Mouse (Mus musculus) liver, embryonic 13.5 days (tissue): ENCODE measurements around the gene Pttg1. TPM values are rescaled to one million over a fixed set of nuclear protein-coding genes. Genes with fewer than 3 reads are reported as not detected.

ENCODE experiments used
- ATAC-seq: fragments of 200-750 bp; cut with Nextera tagmentation; 2 replicates; pipeline ENCODE4 v1.8.0; 2017; ENCODE audit warnings: low read depth, mild to moderate bottlenecking, moderate number of reproducible peaks, moderate library complexity
- DNase-seq: peaks from one replicate; pipeline ENCODE4 v3.0.0; 2022
- H3K27ac ChIP-seq: fragments of 300-500 bp; sonication (generic); 2 replicates; pipeline ENCODE4 v1.5.1; 2015; ENCODE audit warnings: moderate library complexity, mild to moderate bottlenecking, inconsistent platforms
- H3K27me3 ChIP-seq: fragments of 300-500 bp; sonication (generic); 2 replicates; pipeline ENCODE4 v1.6.1; 2015; ENCODE audit warnings: mild to moderate bottlenecking, inconsistent platforms
- H3K36me3 ChIP-seq: fragments of 300-500 bp; sonication (generic); 2 replicates; pipeline ENCODE4 v1.6.1; 2015; ENCODE audit warnings: mild to moderate bottlenecking, inconsistent platforms
- H3K4me1 ChIP-seq: fragments of 300-500 bp; sonication (generic); replicated peaks from 2 replicates; pipeline ENCODE4 v1.6.1; 2015; ENCODE audit warnings: inconsistent platforms
- H3K4me2 ChIP-seq: fragments of 300-500 bp; sonication (generic); 2 replicates; pipeline ENCODE4 v1.6.1; 2015; ENCODE audit warnings: inconsistent platforms, mild to moderate bottlenecking, moderate library complexity
- H3K4me3 ChIP-seq: fragments of 300-500 bp; sonication (generic); replicated peaks from 2 replicates; pipeline ENCODE4 v1.5.1; 2015; ENCODE audit warnings: mild to moderate bottlenecking, inconsistent platforms
- H3K9ac ChIP-seq: fragments of 300-500 bp; sonication (generic); 2 replicates; pipeline ENCODE4 v1.6.1; 2015; ENCODE audit warnings: mild to moderate bottlenecking, inconsistent platforms
- H3K9me3 ChIP-seq: fragments of 300-500 bp; sonication (generic); replicated peaks from 2 replicates; pipeline ENCODE4 v1.6.1; 2016; ENCODE audit warnings: inconsistent platforms
- WGBS: fragments of 180-500 bp; shearing (Covaris S2); methylation state at CpG from one replicate; pipeline ENCODE4 v1.1.7; 2015; ENCODE audit not compliant: insufficient replicate concordance; 5-methylcytosine and 5-hydroxymethylcytosine counted together
- microRNA counts: library from miRNA; unstranded; fragments of <30 nt; microRNA quantifications from one replicate; lab custom pipeline; 2016
- microRNA-seq: library from miRNA; unstranded; fragments of <30 nt; microRNA quantifications from one replicate; pipeline ENCODE4, GENCODE M21; 2016
- polyA plus RNA-seq: library from polyadenylated mRNA; unstranded; fragments of >200 nt; fragmentation: Nextera tagmentation; extraction: Ambion mirVana; gene quantifications from 2 replicates; pipeline ENCODE4 v1.2.1, GENCODE M21; 2015

The Pttg1 gene
- polyA plus RNA-seq, 1 experiment from 2014 or later, result 61.2 TPM

GRCm38 (mm10) chr11:43371807-43372206 lies 54.2 kb downstream of the Pttg1 start:
- whole genome bisulfite sequencing, result 62% methylated on average over 3 of the region's 3 CpGs
- H3K36me3 ChIP-seq, result no peaks in the 10 kb centered on the region
- H3K4me3 ChIP-seq, result no peak overlapping the region
- no peaks in the 10 kb centered on the region for H3K4me1 ChIP-seq
- no peak for ATAC-seq
- DNase-seq, result no peak
- no peak overlapping the region for H3K27ac ChIP-seq
- no peaks in the 10 kb centered on the region for H3K9me3 ChIP-seq
- H3K4me2 ChIP-seq, result no peak overlapping the region
- no peaks in the 10 kb centered on the region for H3K27me3 ChIP-seq
- no peak overlapping the region for H3K9ac ChIP-seq

MicroRNAs encoded within 50 kb of the gene (microRNA counts, 519-probe panel; counts per million panel counts)
- 5,207 counts per million, percentile 56 among the panel's probes with 10 or more counts for microRNA mmu-miR-146a (lab: Ali Mortazavi, UCI)

Small RNA genes lying within 50 kb of the gene (microRNA-seq; reads per million reads assigned to microRNA genes)
- gene Mir146, result 278 reads per million, percentile 62 among the genes with 10 or more reads in this experiment

Other genes starting within 250 kb of the Pttg1 start
- 28.4 and 31.7 TPM in 2 replicates for gene Slu7, start 7.5 kb upstream of the Pttg1 start, polyA plus RNA-seq
- 0.54 and 1.0 TPM in 2 replicates for gene C1qtnf2, start 48.0 kb upstream of the Pttg1 start, polyA plus RNA-seq
- 2.7 and 2.8 TPM in 2 replicates for gene Ccnjl, start 102.5 kb upstream of the Pttg1 start, polyA plus RNA-seq
- 0.73 and 0.93 TPM in 2 replicates for gene 4933415A04Rik, start 160.8 kb upstream of the Pttg1 start, polyA plus RNA-seq
- gene Fabp6, start 175.3 kb upstream of the Pttg1 start, polyA plus RNA-seq, result not detected in 2 replicates